Mouse (Mus musculus) stomach, postnatal 0 days (tissue): Measurements from ENCODE around the gene Smndc1. TPM values are rescaled to one million over a fixed set of nuclear protein-coding genes. Genes with fewer than 3 reads are reported as not detected.

Source experiments
- ATAC-seq: fragments of 200-750 bp; cut with Nextera tagmentation; 2 replicates; pipeline ENCODE4 v1.8.0; 2017; ENCODE audit not compliant: low FRiP score, low TSS enrichment
- DNase-seq: peaks from one replicate; pipeline ENCODE4 v3.0.0-alpha.2; 2016; ENCODE audit warnings: low spot score
- H3K27ac ChIP-seq: fragments of 300-500 bp; sonication (generic); replicated peaks from 2 replicates; pipeline ENCODE4 v1.5.1; 2014; ENCODE audit warnings: mild to moderate bottlenecking, control low read depth
- H3K27me3 ChIP-seq: fragments of 300-500 bp; sonication (generic); 2 replicates; pipeline ENCODE4 v1.6.1; 2014; ENCODE audit warnings: low read length; ENCODE audit not compliant: control insufficient read depth, insufficient read depth
- H3K36me3 ChIP-seq: fragments of 300-500 bp; sonication (generic); 2 replicates; pipeline ENCODE4 v1.6.1; 2014; ENCODE audit warnings: low read length, mixed read lengths; ENCODE audit not compliant: control insufficient read depth, insufficient read depth
- H3K4me1 ChIP-seq: fragments of 300-500 bp; sonication (generic); replicated peaks from 2 replicates; pipeline ENCODE4 v1.6.1; 2014; ENCODE audit warnings: antibody characterized with exemption; ENCODE audit not compliant: control insufficient read depth, insufficient read depth
- H3K4me2 ChIP-seq: fragments of 300-500 bp; sonication (generic); replicated peaks from 2 replicates; pipeline ENCODE4 v1.6.1; 2014; ENCODE audit warnings: low read depth, mild to moderate bottlenecking, control low read depth, moderate library complexity
- H3K4me3 ChIP-seq: fragments of 300-500 bp; sonication (generic); 2 replicates; pipeline ENCODE4 v1.5.1; 2014; ENCODE audit warnings: low read depth, low read length, control low read depth
- H3K9ac ChIP-seq: fragments of 300-500 bp; sonication (generic); 2 replicates; pipeline ENCODE4 v1.6.1; 2014; ENCODE audit warnings: mild to moderate bottlenecking, low read length, control low read depth, mixed read lengths
- H3K9me3 ChIP-seq: fragments of 300-500 bp; sonication (generic); 2 replicates; pipeline ENCODE4 v1.6.1; 2016; ENCODE audit warnings: low read length; ENCODE audit not compliant: control insufficient read depth
- CTCF ChIP-seq: IDR thresholded peaks from 2 replicates; pipeline ENCODE4 v1.5.1; 2016; ENCODE audit warnings: antibody characterized with exemption, low read depth, mild to moderate bottlenecking, moderate library complexity
- EP300 ChIP-seq: optimal IDR thresholded peaks from 2 replicates; pipeline ENCODE3; 2016; ENCODE audit warnings: antibody characterized with exemption
- WGBS: fragments of 180-500 bp; shearing (Covaris S2); extraction: QIAGEN DNeasy Blood & Tissue Kit; methylation state at CpG from one replicate; pipeline ENCODE4 v1.1.7; 2014; 5-methylcytosine and 5-hydroxymethylcytosine counted together
- polyA plus RNA-seq: library from polyadenylated mRNA; unstranded; fragments of >200 nt; fragmentation: Nextera tagmentation; extraction: Ambion mirVana; gene quantifications from 2 replicates; pipeline ENCODE4 v1.2.1, GENCODE M21; 2015

The Smndc1 gene
- polyA plus RNA-seq, 1 experiment from 2014 or later, result 26.1 TPM

GRCm38 (mm10) chr19:53373570-53373969 lies 16.8 kb downstream of the Smndc1 start:
- TF ChIP-seq CTCF (no peak), EP300 (no peak)
- Histone ChIP-seq H3K36me3 (0 out of 2 replicates have a peak, but pooled peaks cover 7% of the 10 kb centered on the region), H3K27me3 (no peaks in the 10 kb centered on the region), H3K4me3 (no peak overlapping the region), H3K9me3 (no peaks in the 10 kb centered on the region), H3K27ac (no peak overlapping the region), H3K4me1 (no peaks in the 10 kb centered on the region), H3K4me2 (no peak overlapping the region), H3K9ac (no peak overlapping the region)
- WGBS, result 81% methylated on average over 2 of the region's 2 CpGs
- DNase-seq (no peak), ATAC-seq (no peak)

GRCm38 (mm10) chr19:53371666-53372065 lies 18.7 kb downstream of the Smndc1 start, which contains the start of gene Gm10197:
Gene Gm10197 (minus strand): TSS chr19:53371766.
- no peaks in the 10 kb centered on the region for H3K9me3 ChIP-seq
- no peak within 1 kb of the TSS for H3K4me2 ChIP-seq
- WGBS, result 75% methylated on average over 13 of the region's 13 CpGs
- DNase-seq (no peak), ATAC-seq (no peak)
- 0 out of 2 replicates have a peak, but pooled peaks cover 3% of the 10 kb centered on the region for H3K36me3 ChIP-seq
- no peaks in the 10 kb centered on the region for H3K27me3 ChIP-seq
- TF ChIP-seq EP300, result no peak
- no peak for TF ChIP-seq CTCF
- H3K9ac ChIP-seq, result no peak within 1 kb of the TSS
- no peak within 1 kb of the TSS for H3K27ac ChIP-seq
- H3K4me3 ChIP-seq, result no peak within 1 kb of the TSS
- no peaks in the 10 kb centered on the region for H3K4me1 ChIP-seq

- H3K4me1 ChIP-seq, result no peaks in the 10 kb centered on the region
- WGBS, result 64% methylated on average over 15 of the region's 15 CpGs
- ATAC-seq (0 out of 2 replicates have a peak, but pooled peaks have one; percentile 36), DNase-seq (no peak)
- no peak overlapping the region; the same call in 1 of the 2 replicates for H3K4me3 ChIP-seq
- no peaks in the 10 kb centered on the region for H3K27me3 ChIP-seq
- H3K27ac ChIP-seq, result peak overlapping the region; percentile 35; the same call in 1 of the 2 replicates
- H3K9ac ChIP-seq, result no peak overlapping the region
- H3K36me3 ChIP-seq, result 0 out of 2 replicates have a peak, but pooled peaks cover 3% of the 10 kb centered on the region
- no peaks in the 10 kb centered on the region for H3K9me3 ChIP-seq
- H3K4me2 ChIP-seq, result peak overlapping the region; percentile 18; the same call in 1 of the 2 replicates
- no peak for TF ChIP-seq EP300
Measured at GRCm38 (mm10) chr19:53370233-53370632, 20.1 kb downstream of the Smndc1 start.

GRCm38 (mm10) chr19:53369469-53370043 lies 20.8 kb downstream of the Smndc1 start:
- 21% methylated on average over 14 of the region's 14 CpGs for WGBS
- Histone ChIP-seq H3K27ac (0 out of 2 replicates have a peak overlapping the region, but pooled peaks have one; percentile 4), H3K4me1 (no peaks in the 10 kb centered on the region), H3K4me3 (no peak overlapping the region; the same call in 1 of the 2 replicates), H3K4me2 (peak overlapping the region; percentile 18), H3K9me3 (no peaks in the 10 kb centered on the region), H3K9ac (no peak overlapping the region), H3K36me3 (0 out of 2 replicates have a peak, but pooled peaks cover 3% of the 10 kb centered on the region), H3K27me3 (no peaks in the 10 kb centered on the region)
- peak; percentile 38; the same call in 1 of the 2 replicates for ATAC-seq
- peak; percentile 77 for DNase-seq
- TF ChIP-seq EP300 (no peak), CTCF (peak; percentile 92)

- DNase-seq (no peak), ATAC-seq (no peak)
- Histone ChIP-seq H3K4me1 (no peaks in the 10 kb centered on the region), H3K27ac (no peak overlapping the region), H3K4me3 (no peak overlapping the region), H3K4me2 (no peak overlapping the region), H3K9me3 (no peaks in the 10 kb centered on the region), H3K9ac (no peak overlapping the region), H3K27me3 (no peaks in the 10 kb centered on the region), H3K36me3 (no peaks in the 10 kb centered on the region)
- TF ChIP-seq EP300 (no peak), CTCF (no peak)
- 85% methylated on average over 7 of the region's 7 CpGs for WGBS
Measured at GRCm38 (mm10) chr19:53366881-53367280, 23.5 kb downstream of the Smndc1 start.

- no peak overlapping the region for H3K9ac ChIP-seq
- no peak for ATAC-seq
- no peaks in the 10 kb centered on the region for H3K27me3 ChIP-seq
- WGBS, result 66% methylated on average over 11 of the region's 11 CpGs
- no peak overlapping the region for H3K27ac ChIP-seq
- H3K9me3 ChIP-seq, result no peaks in the 10 kb centered on the region
- no peak overlapping the region for H3K4me2 ChIP-seq
- DNase-seq, result no peak
- H3K4me1 ChIP-seq, result no peaks in the 10 kb centered on the region
- TF ChIP-seq EP300 (no peak), CTCF (no peak)
- H3K36me3 ChIP-seq, result no peaks in the 10 kb centered on the region
- no peak overlapping the region for H3K4me3 ChIP-seq
Measured at GRCm38 (mm10) chr19:53366057-53366775, 24.2 kb downstream of the Smndc1 start.
